Mouse (Mus musculus): ENCODE measurements around the gene Prkar2a. TPM values are rescaled to one million over a fixed set of nuclear protein-coding genes. Genes with fewer than 3 reads are reported as not detected.

Gene Prkar2a
- polyA plus RNA-seq, 1 experiment from 2014 or later, result 57.1 TPM

DNA sequence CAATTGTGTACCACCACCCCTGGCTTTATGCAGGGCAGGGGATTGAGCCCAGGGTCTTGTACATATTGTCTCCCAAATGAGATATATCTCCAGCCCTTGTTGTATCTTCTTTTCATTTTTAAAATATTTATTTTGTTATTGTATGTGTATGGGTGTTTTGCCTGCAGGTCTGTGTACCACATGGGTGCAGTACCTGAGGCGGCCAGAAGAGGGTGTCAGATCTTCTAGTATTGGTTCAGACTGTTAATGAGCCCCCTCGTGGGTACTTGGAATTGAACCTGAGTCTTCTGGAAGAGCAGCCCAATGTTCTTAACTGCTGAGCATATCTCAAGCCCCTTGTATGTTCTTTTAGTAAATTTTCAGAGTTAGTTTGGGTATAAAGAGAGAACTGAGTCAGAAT, 16.0 kb upstream of the Prkar2a start:
- Histone ChIP-seq H3K4me3 (no peak overlapping the region), H3K4me2 (replicated peaks) (no peak overlapping the region), H3K27me3 (no peaks in the 10 kb centered on the region), H3K9me3 (no peaks in the 10 kb centered on the region), H3K27ac (replicated peaks) (no peak overlapping the region), H3K9ac (replicated peaks) (no peak overlapping the region), H3K4me1 (no peaks in the 10 kb centered on the region), H3K36me3 (peaks cover 44% of the 10 kb centered on the region)
- WGBS, result 45% methylated on average over 2 of the region's 2 CpGs
- no peak for ATAC-seq (ENCODE audit: low FRiP score, low read depth)

DNA sequence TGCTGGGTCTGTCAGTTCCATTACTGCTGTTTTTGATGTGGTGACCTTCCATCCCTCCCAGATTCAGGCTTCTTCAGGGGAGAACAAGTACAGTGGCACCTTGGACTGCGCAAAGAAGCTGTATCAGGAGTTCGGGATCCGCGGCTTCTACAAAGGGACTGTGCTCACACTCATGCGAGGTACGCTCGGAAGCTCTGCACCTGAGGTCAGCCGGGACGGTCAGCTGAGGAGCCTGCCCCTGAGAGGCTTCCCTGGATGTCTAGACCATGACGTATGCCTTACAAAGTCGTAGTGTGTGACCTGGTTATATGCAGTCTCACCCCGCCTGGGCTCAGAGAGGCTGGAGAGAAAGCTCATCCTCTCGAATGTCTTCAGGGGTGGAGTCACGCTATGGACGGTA, 9.1 kb upstream of the Prkar2a start:
- no peak for ATAC-seq (ENCODE audit: low FRiP score, low read depth)
- Histone ChIP-seq H3K9me3 (no peaks in the 10 kb centered on the region), H3K27me3 (no peaks in the 10 kb centered on the region), H3K4me3 (no peak overlapping the region), H3K9ac (replicated peaks) (no peak overlapping the region), H3K27ac (replicated peaks) (no peak overlapping the region), H3K36me3 (peaks cover 40% of the 10 kb centered on the region), H3K4me2 (replicated peaks) (no peak overlapping the region), H3K4me1 (no peaks in the 10 kb centered on the region)
- 90% methylated on average over 15 of the region's 15 CpGs for WGBS

GRCm38 (mm10) chr9:108686475-108686887, 2.6 kb upstream of the Prkar2a start:
- Histone ChIP-seq H3K36me3 (peaks cover 17% of the 10 kb centered on the region), H3K9ac (replicated peaks) (no peak overlapping the region), H3K27me3 (peaks cover 15% of the 10 kb centered on the region), H3K4me3 (no peak overlapping the region), H3K27ac (replicated peaks) (peak overlapping the region; percentile 25), H3K4me1 (peaks cover 34% of the 10 kb centered on the region), H3K4me2 (replicated peaks) (no peak overlapping the region), H3K9me3 (no peaks in the 10 kb centered on the region)
- peak; percentile 25; the same call in 1 of the 2 replicates for ATAC-seq (ENCODE audit: low FRiP score, low read depth)
- WGBS, result 30% methylated on average over 4 of the region's 4 CpGs

- Histone ChIP-seq H3K4me2 (replicated peaks) (no peak overlapping the region), H3K27ac (replicated peaks) (0 out of 2 replicates have a peak overlapping the region, but pooled peaks have one; percentile 25), H3K36me3 (peaks cover 14% of the 10 kb centered on the region), H3K4me1 (peaks cover 38% of the 10 kb centered on the region), H3K4me3 (no peak overlapping the region), H3K27me3 (peaks cover 17% of the 10 kb centered on the region), H3K9me3 (no peaks in the 10 kb centered on the region), H3K9ac (replicated peaks) (no peak overlapping the region)
- no peak for ATAC-seq (ENCODE audit: low FRiP score, low read depth)
- WGBS, result 74% methylated on average over 6 of the region's 6 CpGs
Measured at GRCm38 (mm10) chr9:108687181-108687580, 1.9 kb upstream of the Prkar2a start.

DNA sequence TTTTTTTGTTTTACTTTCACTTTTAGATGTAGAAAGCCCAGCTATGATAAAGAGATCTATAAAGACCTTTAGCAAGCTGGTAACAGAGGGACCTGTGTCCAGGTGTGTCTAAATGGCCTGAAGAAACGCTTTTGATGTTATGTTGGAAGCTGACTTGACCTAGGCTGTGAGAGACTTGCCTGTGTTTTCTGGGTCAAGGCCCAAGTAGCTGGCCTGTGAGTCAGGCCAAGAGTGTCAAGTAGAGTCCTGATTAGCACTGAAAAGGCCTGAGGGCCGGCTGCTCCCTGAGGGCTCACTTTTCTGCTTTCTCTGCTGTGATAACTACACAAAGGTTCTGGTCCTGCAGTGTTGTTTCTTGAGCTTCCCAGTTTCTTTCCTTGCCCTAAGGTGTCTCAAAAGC, 1.4 kb upstream of the Prkar2a start:
- H3K27me3 ChIP-seq, result peaks cover 17% of the 10 kb centered on the region
- H3K9ac ChIP-seq (replicated peaks), result no peak overlapping the region
- 64% methylated on average over 2 of the region's 2 CpGs for WGBS
- peaks cover 9% of the 10 kb centered on the region for H3K36me3 ChIP-seq
- no peak overlapping the region for H3K4me2 ChIP-seq (replicated peaks)
- H3K9me3 ChIP-seq, result no peaks in the 10 kb centered on the region
- no peak overlapping the region for H3K4me3 ChIP-seq
- H3K27ac ChIP-seq (replicated peaks), result no peak overlapping the region
- peaks cover 38% of the 10 kb centered on the region for H3K4me1 ChIP-seq
- ATAC-seq (ENCODE audit: low FRiP score, low read depth), result no peak

DNA sequence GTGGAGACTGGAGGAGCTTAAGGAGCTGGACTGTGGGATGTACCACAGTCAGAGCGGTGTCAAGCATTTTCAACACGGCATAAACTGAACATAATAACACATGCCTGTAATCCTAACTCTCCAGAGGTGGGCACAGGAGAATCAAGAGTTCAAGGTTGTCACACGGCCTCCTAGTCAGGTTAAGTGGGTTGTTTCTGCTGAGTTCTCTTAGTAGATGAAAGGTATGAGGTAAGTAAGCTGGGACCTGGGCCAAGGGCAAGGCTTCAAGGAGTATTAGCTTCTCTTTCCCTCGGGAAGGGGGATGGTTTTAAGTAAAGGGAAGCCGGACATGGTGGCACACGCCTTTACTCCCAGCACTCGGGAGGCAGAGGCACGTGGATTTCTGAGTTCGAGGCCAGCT, 663 bp upstream of the Prkar2a start:
- no peak overlapping the region for H3K4me2 ChIP-seq (replicated peaks)
- H3K36me3 ChIP-seq, result peaks cover 1% of the 10 kb centered on the region; the same call in 1 of the 2 replicates
- peaks cover 44% of the 10 kb centered on the region for H3K4me1 ChIP-seq
- no peak for ATAC-seq (ENCODE audit: low FRiP score, low read depth)
- H3K27ac ChIP-seq (replicated peaks), result no peak overlapping the region
- no peaks in the 10 kb centered on the region for H3K9me3 ChIP-seq
- 71% methylated on average over 9 of the region's 9 CpGs for WGBS
- H3K4me3 ChIP-seq, result no peak overlapping the region
- no peak overlapping the region for H3K9ac ChIP-seq (replicated peaks)
- H3K27me3 ChIP-seq, result peaks cover 17% of the 10 kb centered on the region

DNA sequence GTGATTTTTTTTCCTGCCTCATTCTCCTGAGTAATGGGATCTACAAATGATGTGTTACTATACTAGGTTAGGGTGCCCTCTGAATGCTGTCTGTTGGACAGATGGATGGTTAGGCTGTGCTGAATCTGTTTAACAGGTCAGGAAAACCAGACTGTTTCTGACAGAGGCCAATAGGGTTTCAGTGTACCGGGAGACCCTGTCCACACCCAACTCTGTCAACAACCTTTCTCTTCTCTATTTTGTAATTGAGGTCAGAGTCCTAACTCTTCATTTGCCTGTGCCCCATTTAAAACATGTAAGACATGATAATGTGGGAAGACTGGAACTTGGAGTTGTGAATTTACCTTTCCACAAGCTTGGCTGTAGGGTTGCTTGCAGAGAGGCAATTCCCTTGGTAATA, 879 bp downstream of the Prkar2a start:
- Histone ChIP-seq H3K9me3 (no peaks in the 10 kb centered on the region), H3K9ac (replicated peaks) (no peak overlapping the region), H3K4me1 (peaks cover 57% of the 10 kb centered on the region), H3K27ac (replicated peaks) (no peak overlapping the region), H3K4me2 (replicated peaks) (no peak overlapping the region), H3K36me3 (no peaks in the 10 kb centered on the region), H3K4me3 (no peak overlapping the region), H3K27me3 (peaks cover 17% of the 10 kb centered on the region)
- 83% methylated on average over 1 of the region's 1 CpGs for WGBS
- ATAC-seq (ENCODE audit: low FRiP score, low read depth), result no peak

DNA sequence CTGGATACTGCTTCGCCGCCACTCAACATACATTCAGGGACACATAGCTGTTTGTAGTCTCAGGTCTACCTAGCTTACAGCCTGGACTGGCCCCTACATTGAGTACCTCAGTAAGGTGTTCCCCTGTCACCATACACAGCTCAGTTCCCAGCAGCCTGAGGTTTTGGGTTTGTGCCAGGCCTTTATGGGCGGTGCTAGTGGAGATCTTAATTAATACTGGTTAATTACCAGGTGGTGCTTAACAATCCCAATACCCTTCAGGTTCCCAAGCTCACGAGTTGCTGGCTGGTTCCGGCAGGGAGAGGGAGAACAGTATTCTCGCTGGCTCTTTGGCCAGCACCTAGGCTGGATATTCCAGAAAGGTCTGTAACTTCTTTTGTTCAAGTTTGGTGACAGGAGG, 1.8 kb downstream of the Prkar2a start:
- peaks cover 58% of the 10 kb centered on the region for H3K4me1 ChIP-seq

DNA sequence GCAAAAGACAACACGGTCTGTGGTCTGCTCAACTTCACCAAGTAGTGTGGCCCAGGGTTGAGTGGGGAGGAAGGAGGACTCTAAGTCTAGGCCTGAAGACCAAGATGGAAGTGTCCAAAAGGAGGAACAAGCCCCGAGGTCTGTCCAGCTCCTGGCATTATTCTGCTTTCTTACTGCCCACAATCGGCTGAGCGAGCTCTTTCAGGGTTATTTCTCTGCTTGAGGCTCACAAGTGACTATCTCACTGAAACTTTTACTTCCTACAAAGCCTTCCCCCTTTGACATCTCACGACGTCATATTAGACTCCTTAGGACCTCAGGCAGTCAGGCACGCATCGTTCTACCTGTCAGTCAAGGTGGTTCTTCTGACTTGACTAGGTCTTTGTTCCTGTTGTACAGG, 2.3 kb downstream of the Prkar2a start:
- ATAC-seq (ENCODE audit: low FRiP score, low read depth), result no peak
- Histone ChIP-seq H3K4me3 (peak overlapping the region; percentile 81), H3K4me1 (peaks cover 54% of the 10 kb centered on the region), H3K9me3 (no peaks in the 10 kb centered on the region), H3K27me3 (peaks cover 17% of the 10 kb centered on the region), H3K4me2 (replicated peaks) (peak overlapping the region; percentile 81), H3K27ac (replicated peaks) (peak overlapping the region; percentile 76), H3K9ac (replicated peaks) (peak overlapping the region; percentile 78; the same call in 1 of the 2 replicates), H3K36me3 (no peaks in the 10 kb centered on the region)
- 73% methylated on average over 8 of the region's 8 CpGs for WGBS

More for the DNA sequence above, 1.8 kb downstream of the Prkar2a start:
- H3K36me3 ChIP-seq, result no peaks in the 10 kb centered on the region
- H3K27me3 ChIP-seq, result peaks cover 17% of the 10 kb centered on the region
- no peak overlapping the region for H3K9ac ChIP-seq (replicated peaks)
- no peak overlapping the region for H3K4me3 ChIP-seq
- no peak overlapping the region for H3K4me2 ChIP-seq (replicated peaks)
- H3K9me3 ChIP-seq, result no peaks in the 10 kb centered on the region
- ATAC-seq (ENCODE audit: low FRiP score, low read depth), result no peak
- WGBS, result 88% methylated on average over 6 of the region's 6 CpGs
- no peak overlapping the region for H3K27ac ChIP-seq (replicated peaks)

- Histone ChIP-seq H3K9me3 (no peaks in the 10 kb centered on the region), H3K4me3 (peak overlapping the region; percentile 81), H3K4me1 (peaks cover 50% of the 10 kb centered on the region), H3K27ac (replicated peaks) (peak overlapping the region; percentile 76), H3K9ac (replicated peaks) (peak overlapping the region; percentile 78), H3K4me2 (replicated peaks) (peak overlapping the region; percentile 81), H3K27me3 (peaks cover 17% of the 10 kb centered on the region), H3K36me3 (no peaks in the 10 kb centered on the region)
- 1% methylated on average over 23 of the region's 42 CpGs for WGBS
- peak; percentile 84 for ATAC-seq (ENCODE audit: low FRiP score, low read depth)
Measured at GRCm38 (mm10) chr9:108691846-108692225, 2.7 kb downstream of the Prkar2a start.

GRCm38 (mm10) chr9:108692226-108693041, 3.3 kb downstream of the Prkar2a start:
- WGBS, result under 1% methylated on average over 92 of the region's 92 CpGs
- peak overlapping the region; percentile 81 for H3K4me3 ChIP-seq
- ATAC-seq (ENCODE audit: low FRiP score, low read depth), result peak; percentile 62
- H3K9ac ChIP-seq (replicated peaks), result peak overlapping the region; percentile 78
- peak overlapping the region; percentile 81 for H3K4me2 ChIP-seq (replicated peaks)
- peaks cover 17% of the 10 kb centered on the region for H3K27me3 ChIP-seq
- H3K4me1 ChIP-seq, result peaks cover 45% of the 10 kb centered on the region
- H3K9me3 ChIP-seq, result no peaks in the 10 kb centered on the region
- H3K36me3 ChIP-seq, result no peaks in the 10 kb centered on the region
- peak overlapping the region; percentile 76 for H3K27ac ChIP-seq (replicated peaks)

DNA sequence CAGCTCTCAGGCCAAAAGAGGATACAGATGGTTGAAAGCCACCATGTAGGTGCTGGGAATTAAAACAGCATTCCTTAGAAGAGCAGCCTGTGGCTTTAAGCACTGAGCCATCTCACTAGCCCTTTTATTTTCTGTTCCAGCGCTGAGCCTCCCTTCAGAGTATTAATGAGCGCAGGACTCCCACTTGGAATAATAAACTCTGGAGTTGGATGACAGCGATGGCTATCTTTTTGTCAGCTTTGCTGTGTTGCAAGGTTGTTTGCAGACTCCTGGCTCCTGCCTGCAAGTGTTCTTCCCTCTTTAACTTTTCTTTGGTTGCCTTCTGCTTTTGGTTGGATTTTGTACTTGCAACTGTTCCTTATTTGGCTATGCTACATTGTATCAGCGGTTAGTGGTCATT, 4.8 kb downstream of the Prkar2a start:
- peak overlapping the region; percentile 81 for H3K4me2 ChIP-seq (replicated peaks)
- no peak overlapping the region for H3K9ac ChIP-seq (replicated peaks)
- H3K4me3 ChIP-seq, result 0 out of 2 replicates have a peak overlapping the region, but pooled peaks have one; percentile 10
- H3K27me3 ChIP-seq, result peaks cover 17% of the 10 kb centered on the region
- H3K27ac ChIP-seq (replicated peaks), result no peak overlapping the region
- peaks cover 37% of the 10 kb centered on the region for H3K4me1 ChIP-seq
- no peak for ATAC-seq (ENCODE audit: low FRiP score, low read depth)
- H3K36me3 ChIP-seq, result no peaks in the 10 kb centered on the region
- 72% methylated on average over 4 of the region's 4 CpGs for whole genome bisulfite sequencing
- no peaks in the 10 kb centered on the region for H3K9me3 ChIP-seq

All from midbrain, embryonic 12.5 days (tissue).